Mouse (Mus musculus) C2C12 (cell line): ENCODE measurements around the gene Tnfsf14.

Experiments used
- CEBPB ChIP-seq: IDR thresholded peaks from one replicate; pipeline ENCODE4 v1.6.1; 2011; ENCODE audit warnings: low read depth, mild to moderate bottlenecking, control low read depth, moderate library complexity
- CTCF ChIP-seq: IDR thresholded peaks from one replicate; pipeline ENCODE4 v1.5.1; 2011; ENCODE audit not compliant: control insufficient read depth, insufficient read depth, insufficient read length
- MAX ChIP-seq: IDR thresholded peaks from one replicate; pipeline ENCODE4 v1.6.1; 2011; ENCODE audit warnings: mild to moderate bottlenecking, control low read depth
- MYOD1 ChIP-seq: IDR thresholded peaks from one replicate; pipeline ENCODE4 v1.6.1; 2011; ENCODE audit warnings: low read depth; ENCODE audit not compliant: control insufficient read depth, insufficient read length
- MYOG ChIP-seq: IDR thresholded peaks from one replicate; pipeline ENCODE4 v1.6.1; 2011; ENCODE audit not compliant: control insufficient read depth, insufficient read length; ENCODE audit errors: extremely low read depth
- USF1 ChIP-seq: IDR thresholded peaks from one replicate; pipeline ENCODE4 v1.6.1; 2011; ENCODE audit warnings: low read depth, mild to moderate bottlenecking, control low read depth, moderate library complexity

GRCm38 (mm10) chr17:57173351-57173750, 20.6 kb downstream of the Tnfsf14 start:
- no peak for TF ChIP-seq CTCF
- no peak for TF ChIP-seq USF1
- TF ChIP-seq MAX, result no peak
- no peak for TF ChIP-seq CEBPB
- no peak for TF ChIP-seq MYOG
- no peak for TF ChIP-seq MYOD1
